ENCODE assay signal across 23 mouse cellular contexts in genomic region chr5:73721682-73722282, GRCm38 (mm10).
DNase-seq lines count a peak whose midpoint lies in the region; ATAC-seq lines count a peak whose summit lies in the region.
"Had no signal": no experiment of that assay in that cellular context is flagged by ENCODE, and none has a peak within 500 bp of the region (broad histone marks: within the 10 kb centered on the region; RNA-seq: fewer than 3 reads in every experiment).

No protein-coding gene starts in this region.

- H3K4me2 ChIP-seq in kidney, embryonic 14.5 days (replicated peaks; ENCODE audit: low read depth, low read length), result no peak overlapping the region
- H3K4me2 ChIP-seq: embryonic facial prominence, embryonic 15.5 days; heart, embryonic 12.5 days; liver, embryonic 11.5 days; neural tube, embryonic 13.5 days; stomach, embryonic 15.5 days had no signal

- no peaks in the 10 kb centered on the region for H3K27me3 ChIP-seq in kidney, embryonic 14.5 days (ENCODE audit: control insufficient read depth, insufficient read depth, low read length)
- H3K27me3 ChIP-seq: embryonic facial prominence, embryonic 15.5 days; neural tube, embryonic 13.5 days; stomach, embryonic 15.5 days had no signal

- H3K4me3 ChIP-seq in kidney, embryonic 14.5 days (ENCODE audit: low read length), result no peak overlapping the region
- H3K4me3 ChIP-seq: embryonic facial prominence, embryonic 15.5 days; forebrain, embryonic 10.5 days; heart, embryonic 12.5 days; megakaryocyte, embryonic 14.5 days; neural tube, embryonic 13.5 days; stomach, embryonic 15.5 days had no signal

- no peaks in the 10 kb centered on the region for H3K36me3 ChIP-seq in kidney, embryonic 14.5 days (ENCODE audit: control insufficient read depth, insufficient read depth, low read length)
- H3K36me3 ChIP-seq: embryonic facial prominence, embryonic 15.5 days; forebrain, embryonic 10.5 days; heart, embryonic 12.5 days; neural tube, embryonic 13.5 days; stomach, embryonic 15.5 days had no signal

- no peak for ATAC-seq in kidney, embryonic 14.5 days (ENCODE audit: low FRiP score, low TSS enrichment)
- ATAC-seq: forebrain, postnatal 0 days had no signal

- H3K9me3 ChIP-seq in kidney, embryonic 14.5 days (ENCODE audit: control insufficient read depth, low read length), result no peaks in the 10 kb centered on the region; the same call in 1 of the 2 replicates
- H3K9me3 ChIP-seq: embryonic facial prominence, embryonic 15.5 days; forebrain, embryonic 10.5 days; heart, embryonic 12.5 days; neural tube, embryonic 13.5 days; stomach, embryonic 15.5 days had no signal

- no peak overlapping the region for H3K27ac ChIP-seq in kidney, embryonic 14.5 days (ENCODE audit: low read depth, low read length)
- H3K27ac ChIP-seq: embryonic facial prominence, embryonic 15.5 days; forebrain, embryonic 10.5 days; neural tube, embryonic 13.5 days; stomach, embryonic 15.5 days had no signal

- intact Hi-C loops in left cerebral cortex, postnatal 14 days (cut with DNase I), result no loop called here

- peak; percentile 70 for DNase-seq in kidney, adult 18-20 months
- DNase-seq in kidney, adult 9 months, result peak; percentile 77
- peak; percentile 71 to 77 for DNase-seq in kidney, postnatal 36 days
- peak; percentile 16 for DNase-seq in yolk sac, embryonic 10.5 days (ENCODE audit: low spot score)
- no peak for DNase-seq in T-cell, adult 2 months (ENCODE audit: low spot score)
- DNase-seq in left cerebral cortex, postnatal 14 days (ENCODE audit: low spot score in 2 of 2), result no peak
- DNase-seq: adrenal gland, adult 8-10 months; cerebellum, postnatal 14 days; embryo, embryonic 11 days; forebrain, postnatal 0 days; gastrocnemius, postnatal 36 days; heart, postnatal 14 days; lung, adult 2 months; midbrain, embryonic 14.5 days; right cerebral cortex, postnatal 14 days had no signal

- 55% methylated on average over 21 of the region's 21 CpGs for WGBS in kidney, embryonic 14.5 days

- no peak overlapping the region for H3K9ac ChIP-seq in kidney, embryonic 14.5 days (ENCODE audit: low read depth, low read length)
- H3K9ac ChIP-seq: embryonic facial prominence, embryonic 15.5 days; forebrain, postnatal 0 days; heart, embryonic 12.5 days; neural tube, embryonic 13.5 days; stomach, embryonic 15.5 days had no signal

- no peaks in the 10 kb centered on the region for H3K4me1 ChIP-seq in kidney, embryonic 14.5 days (ENCODE audit: control insufficient read depth, insufficient read depth, low read length)
- H3K4me1 ChIP-seq: embryonic facial prominence, embryonic 15.5 days; forebrain, embryonic 10.5 days; megakaryocyte, embryonic 14.5 days; neural tube, embryonic 13.5 days; stomach, embryonic 15.5 days had no signal

Comparison
In these comparisons a context has a peak if more than half of its experiments do, and no peak if none do; other contexts are left out.
1. DNase-seq: peak in kidney, adult 18-20 months (single experiment), kidney, adult 9 months (single experiment), kidney, postnatal 36 days (2 of 2) and yolk sac, embryonic 10.5 days (single experiment); none in T-cell, adult 2 months (single experiment) and left cerebral cortex, postnatal 14 days (0 of 2).